Mouse (Mus musculus) CD4-positive, CD25-positive, alpha-beta regulatory T cell, adult 2 months (primary cell): ENCODE measurements around the gene Sox11.

ENCODE experiments used
- DNase-seq: peaks from one replicate; pipeline ENCODE4 v3.0.0-alpha.2; 2012; ENCODE audit warnings: low read depth, low spot score

The Sox11 gene

GRCm38 (mm10) chr12:27341871-27342690 is at the start of gene Sox11:
TSS of gene Sox11 (minus strand) at chr12:27342574.
- DNase-seq = no peak

- DNase-seq = no peak
These were observed 49.4 kb upstream of the Sox11 start for GRCm38 (mm10) chr12:27391652-27392305.

- no peak for DNase-seq
These were observed 48.1 kb upstream of the Sox11 start for GRCm38 (mm10) chr12:27390439-27390838.

- no peak for DNase-seq
These were observed 47.1 kb upstream of the Sox11 start for GRCm38 (mm10) chr12:27389429-27389828.

- DNase-seq = no peak
These were observed 30.1 kb upstream of the Sox11 start for GRCm38 (mm10) chr12:27372505-27372904.

- no peak for DNase-seq
These were observed 28.4 kb upstream of the Sox11 start for GRCm38 (mm10) chr12:27370756-27371155.

- DNase-seq = no peak
These were observed 25.1 kb upstream of the Sox11 start for GRCm38 (mm10) chr12:27367476-27367875.

- DNase-seq = no peak
These were observed 21.7 kb upstream of the Sox11 start for GRCm38 (mm10) chr12:27363840-27364640.

- no peak for DNase-seq
These were observed 14.8 kb upstream of the Sox11 start for GRCm38 (mm10) chr12:27357076-27357637.

GRCm38 (mm10) chr12:27356571-27356970 is 14.2 kb upstream of the Sox11 start:
- DNase-seq = no peak

- DNase-seq = no peak
These were observed 1.4 kb upstream of the Sox11 start for GRCm38 (mm10) chr12:27343606-27344410.

GRCm38 (mm10) chr12:27342691-27343605 is 574 bp upstream of the Sox11 start:
- DNase-seq = no peak

GRCm38 (mm10) chr12:27341130-27341870 is 1.1 kb downstream of the Sox11 start:
- DNase-seq = no peak

- no peak for DNase-seq
These were observed 1.8 kb downstream of the Sox11 start for GRCm38 (mm10) chr12:27340451-27341035.

- DNase-seq = no peak
These were observed 3.1 kb downstream of the Sox11 start for GRCm38 (mm10) chr12:27339171-27339751.

- no peak for DNase-seq
These were observed 3.6 kb downstream of the Sox11 start for GRCm38 (mm10) chr12:27338721-27339170.

GRCm38 (mm10) chr12:27338116-27338515 is 4.3 kb downstream of the Sox11 start:
- DNase-seq = no peak

- DNase-seq = no peak
These were observed 4.9 kb downstream of the Sox11 start for GRCm38 (mm10) chr12:27337482-27337881.
